ENCODE assay signal across 23 mouse cellular contexts in genomic region chr9:123188271-123188670, GRCm38 (mm10). TPM values are rescaled to one million over a fixed set of nuclear protein-coding genes. Genes with fewer than 3 reads are reported as not detected.
"Had no signal": no experiment of that assay in that cellular context is flagged by ENCODE, and none has a peak within 500 bp of the region (broad histone marks: within the 10 kb centered on the region; RNA-seq: fewer than 3 reads in every experiment).

No protein-coding gene starts in this region.

- H3K27me3 ChIP-seq: heart, embryonic 13.5 days; heart, embryonic 15.5 days; hindbrain, embryonic 13.5 days; hindbrain, embryonic 15.5 days; kidney, embryonic 15.5 days; limb, embryonic 12.5 days; liver, embryonic 13.5 days; liver, embryonic 15.5 days had no signal

- DNase-seq: gastrocnemius, postnatal 25 days; kidney, adult 11 months; kidney, adult 9 months; kidney, postnatal 14 days; layer of hippocampus, adult 9-11 months; layer of hippocampus, postnatal 36 days; liver; liver, embryonic 13.5 days had no signal

- ATAC-seq: hindbrain, postnatal 0 days; intestine, embryonic 16.5 days had no signal

- H3K4me3 ChIP-seq: heart, adult 2 months; heart, embryonic 13.5 days; heart, embryonic 15.5 days; hindbrain, embryonic 13.5 days; hindbrain, embryonic 15.5 days; kidney, embryonic 15.5 days; limb, embryonic 10.5 days; limb, embryonic 12.5 days; liver, embryonic 13.5 days; liver, embryonic 15.5 days had no signal

- H3K4me2 ChIP-seq: heart, embryonic 11.5 days; heart, embryonic 13.5 days; heart, embryonic 15.5 days; hindbrain, embryonic 13.5 days; hindbrain, embryonic 15.5 days; kidney, embryonic 15.5 days; limb, embryonic 12.5 days; liver, embryonic 11.5 days; liver, embryonic 13.5 days; liver, embryonic 15.5 days had no signal

- H3K9ac ChIP-seq: heart, embryonic 13.5 days; heart, embryonic 15.5 days; hindbrain, embryonic 13.5 days; hindbrain, embryonic 15.5 days; kidney, embryonic 15.5 days; limb, embryonic 12.5 days; liver, embryonic 13.5 days; liver, embryonic 15.5 days had no signal

- H3K9me3 ChIP-seq: heart, embryonic 13.5 days; heart, embryonic 15.5 days; hindbrain, embryonic 13.5 days; hindbrain, embryonic 15.5 days; kidney, embryonic 15.5 days; limb, embryonic 10.5 days; limb, embryonic 12.5 days; liver, embryonic 13.5 days; liver, embryonic 15.5 days had no signal

- H3K4me1 ChIP-seq: heart, embryonic 13.5 days; heart, embryonic 15.5 days; hindbrain, embryonic 15.5 days; limb, embryonic 10.5 days; limb, embryonic 12.5 days; liver, embryonic 13.5 days; liver, embryonic 15.5 days had no signal

- H3K36me3 ChIP-seq: heart, embryonic 13.5 days; heart, embryonic 15.5 days; hindbrain, embryonic 13.5 days; hindbrain, embryonic 15.5 days; kidney, embryonic 15.5 days; limb, embryonic 10.5 days; limb, embryonic 12.5 days; liver, embryonic 13.5 days; liver, embryonic 15.5 days had no signal

- H3K27ac ChIP-seq: heart, adult 2 months; heart, embryonic 13.5 days; heart, embryonic 15.5 days; hindbrain, embryonic 13.5 days; hindbrain, embryonic 15.5 days; hindbrain, postnatal 0 days; kidney, embryonic 15.5 days; limb, embryonic 10.5 days; limb, embryonic 12.5 days; liver, embryonic 13.5 days; liver, embryonic 15.5 days had no signal

RNA-seq across cellular contexts. Expression of gene Clec3b, which starts 37.5 kb away (rescaled TPM):
- polyA plus RNA-seq: heart, embryonic 11.5 days; hindbrain, embryonic 11.5 days; intestine, embryonic 14.5 days; limb, embryonic 10.5 days; limb, embryonic 12.5 days; liver, embryonic 11.5 days; liver, embryonic 15.5 days had no signal
